In the genomic region with DNA sequence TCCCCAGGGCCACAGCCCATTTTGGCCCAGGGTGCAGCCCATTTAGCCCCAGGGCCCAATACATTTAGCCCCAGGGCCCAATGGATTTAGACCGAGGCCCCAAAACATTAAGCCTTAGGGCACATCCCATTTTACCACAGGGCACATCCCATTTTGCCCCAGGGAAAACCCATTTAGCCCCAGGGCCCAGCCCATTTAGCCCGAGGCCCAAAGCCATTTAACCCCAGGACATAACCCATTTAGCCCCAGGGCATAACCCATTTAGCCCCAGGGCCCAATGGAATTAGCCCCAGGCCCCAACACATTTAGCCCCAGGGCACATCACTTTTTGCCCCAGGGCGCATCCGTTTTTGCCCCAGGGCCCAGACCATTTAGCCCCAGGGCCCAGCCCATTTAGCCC, we compare ENCODE assay signal across 27 mouse cellular contexts. TPM values are rescaled to one million over a fixed set of nuclear protein-coding genes. Genes with fewer than 3 reads are reported as not detected.
DNase-seq lines count a peak whose midpoint lies in the region; TF ChIP-seq lines count a peak whose summit lies in the region.
"Had no signal": no experiment of that assay in that cellular context is flagged by ENCODE, and none has a peak within 500 bp of the region (broad histone marks: within the 10 kb centered on the region; RNA-seq: fewer than 3 reads in every experiment).

No protein-coding gene starts in this region.

- DNase-seq in heart, embryonic 10.5 days (ENCODE audit: low spot score): peak; percentile 88
- no peak for DNase-seq in heart, adult 11 months
- DNase-seq in A20 (ENCODE audit: low read depth, low spot score): peak; percentile 28
- DNase-seq in brain, embryonic 14.5 days (ENCODE audit: low read depth): peak; percentile 1
- DNase-seq in skeletal muscle tissue, adult 2 months (ENCODE audit: low read depth, low spot score): peak; percentile 12
- DNase-seq in cerebellum, adult 11-12 months: no peak
- no peak for DNase-seq in gastrocnemius, adult 18-20 months (ENCODE audit: low spot score)
- DNase-seq: adrenal gland, postnatal 25 days; cerebellum, adult 9-11 months; gastrocnemius, postnatal 10 days; heart, adult 2 months; right cerebral cortex, postnatal 4 days; thymus, postnatal 4 days had no signal

- TF ChIP-seq POLR2A in brain, embryonic 14.5 days (IDR thresholded peaks at IDR 0.05; ENCODE audit: borderline replicate concordance, extremely low read depth, insufficient read depth, insufficient read length, poor library complexity, severe bottlenecking): no peak

- no peak for TF ChIP-seq CTCF in brain, embryonic 14.5 days (IDR thresholded peaks at IDR 0.05; ENCODE audit: borderline replicate concordance, extremely low read depth, insufficient read depth, insufficient read length)

- H3K4me3 ChIP-seq in heart, embryonic 10.5 days: no peak overlapping the region
- H3K4me3 ChIP-seq: embryonic facial prominence, embryonic 15.5 days; forebrain, embryonic 15.5 days; heart, adult 2 months; hindbrain, embryonic 10.5 days; left cerebral cortex, adult 2 months; limb, embryonic 13.5 days; liver, embryonic 15.5 days had no signal

- no peak overlapping the region for H3K27ac ChIP-seq in heart, embryonic 10.5 days
- H3K27ac ChIP-seq: embryonic facial prominence, embryonic 15.5 days; forebrain, embryonic 15.5 days; heart, adult 2 months; hindbrain, embryonic 10.5 days; left cerebral cortex, adult 2 months; limb, embryonic 13.5 days; liver, embryonic 15.5 days had no signal

- no peaks in the 10 kb centered on the region for H3K27me3 ChIP-seq in heart, embryonic 10.5 days (ENCODE audit: insufficient read depth, poor library complexity, severe bottlenecking)
- H3K27me3 ChIP-seq: CH12.LX; embryonic facial prominence, embryonic 15.5 days; forebrain, embryonic 15.5 days; limb, embryonic 13.5 days; liver, embryonic 15.5 days had no signal

- 69% methylated on average over 4 of the region's 4 CpGs for WGBS in heart, embryonic 10.5 days

- H3K9me3 ChIP-seq in heart, embryonic 10.5 days: peaks cover 66% of the 10 kb centered on the region

- H3K36me3 ChIP-seq in heart, embryonic 10.5 days: no peaks in the 10 kb centered on the region
- H3K36me3 ChIP-seq: forebrain, embryonic 15.5 days; hindbrain, embryonic 10.5 days; liver, embryonic 15.5 days had no signal

- no peaks in the 10 kb centered on the region for H3K4me1 ChIP-seq in heart, embryonic 10.5 days
- H3K4me1 ChIP-seq: embryonic facial prominence, embryonic 15.5 days; forebrain, embryonic 15.5 days; hindbrain, embryonic 10.5 days; limb, embryonic 13.5 days; liver, embryonic 15.5 days had no signal

RNA-seq across cellular contexts. Expression of a gene that starts 23.4 kb away (rescaled TPM):
- polyA plus RNA-seq in heart, embryonic 10.5 days (2016; fragmentation: Nextera tagmentation; extraction: Ambion mirVana): not detected in 2 replicates
- polyA plus RNA-seq in brain, embryonic 14.5 days (2012; rRNA removed): not detected in 2 replicates
- not detected for total RNA-seq in gastrocnemius, adult 18-20 months (2021)
- total RNA-seq: adrenal gland, postnatal 25 days; CH12.LX; gastrocnemius, postnatal 10 days; heart, adult 2 months; layer of hippocampus, adult 18-20 months; left cerebral cortex, adult 2 months; megakaryocyte, adult 5-6 weeks had no signal
- polyA plus RNA-seq: embryonic facial prominence, embryonic 15.5 days; forebrain, embryonic 15.5 days; heart, adult 2 months; heart, embryonic 16.5 days; hindbrain, embryonic 10.5 days; intestine, embryonic 14.5 days; kidney, embryonic 16.5 days; limb, embryonic 13.5 days; liver, embryonic 15.5 days; lung, postnatal 0 days; neural tube, embryonic 14.5 days had no signal

Comparison
In these comparisons a context has a peak if more than half of its experiments do, and no peak if none do; other contexts are left out.
1. DNase-seq: peak in heart, embryonic 10.5 days (single experiment), A20 (single experiment), brain, embryonic 14.5 days (single experiment) and skeletal muscle tissue, adult 2 months (single experiment); none in heart, adult 11 months (single experiment), cerebellum, adult 11-12 months (single experiment) and gastrocnemius, adult 18-20 months (single experiment).